Mouse (Mus musculus) layer of hippocampus, postnatal 36 days (tissue): ENCODE measurements at regions not wholly inside any gene's neighbourhood (a gene's known extent, or its start where the extent isn't known, plus 50 kb on each side); places are given as distances from the start of the nearest gene placed in this dataset.

ENCODE experiments used
- DNase-seq, 2 experiments: peaks; one replicate each; pipeline ENCODE4 v3.0.0; 2022

DNA sequence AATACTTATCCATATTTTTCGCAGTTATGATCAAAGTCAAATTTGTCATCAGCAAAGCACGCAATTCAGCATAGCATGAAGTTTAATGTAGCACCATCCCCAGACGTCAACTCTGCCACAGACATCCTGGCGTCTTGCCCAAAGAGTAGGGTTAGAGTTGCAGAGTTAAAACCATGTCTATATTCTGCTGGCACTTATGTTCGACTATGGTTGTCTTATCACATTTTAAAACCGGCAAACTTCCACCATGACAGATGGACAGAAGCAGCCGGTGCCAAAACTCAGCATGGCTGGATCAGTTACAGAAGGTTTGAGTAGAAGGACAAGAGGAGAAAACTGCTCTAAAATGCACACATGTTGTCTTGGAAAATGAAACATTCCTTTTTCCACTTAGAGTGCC, 1383.6 kb upstream of the Slc39a10 start:
- DNase-seq, result peak; percentile 10 to 19

DNA sequence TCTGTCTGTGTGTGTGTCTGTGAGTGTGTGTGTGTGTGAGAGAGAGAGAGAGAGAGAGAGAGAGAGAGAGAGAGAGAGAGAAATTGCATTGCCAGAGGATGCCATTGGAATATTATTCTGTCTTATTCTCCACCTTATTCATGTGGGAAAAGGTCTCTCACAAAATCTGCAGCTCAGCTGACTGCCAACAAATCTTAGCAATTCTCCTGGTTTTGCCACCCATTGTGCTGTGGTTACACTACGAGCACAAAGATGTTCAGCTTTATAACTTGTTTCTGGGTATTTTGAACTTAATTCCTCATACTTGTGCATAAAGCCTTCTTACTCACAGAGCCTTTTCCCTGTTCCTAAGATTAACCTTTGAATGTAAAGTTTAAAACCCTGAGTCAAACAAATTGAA, 1383.0 kb upstream of the Slc39a10 start:
- no peak for DNase-seq
